Mouse (Mus musculus): ENCODE results near the gene Atp7a.
"Not testable (repeated sequence)": the region's sequence is repeated elsewhere in the genome, so short reads cannot be mapped to it uniquely, and the experiment has no call there.

Atp7a gene

DNA sequence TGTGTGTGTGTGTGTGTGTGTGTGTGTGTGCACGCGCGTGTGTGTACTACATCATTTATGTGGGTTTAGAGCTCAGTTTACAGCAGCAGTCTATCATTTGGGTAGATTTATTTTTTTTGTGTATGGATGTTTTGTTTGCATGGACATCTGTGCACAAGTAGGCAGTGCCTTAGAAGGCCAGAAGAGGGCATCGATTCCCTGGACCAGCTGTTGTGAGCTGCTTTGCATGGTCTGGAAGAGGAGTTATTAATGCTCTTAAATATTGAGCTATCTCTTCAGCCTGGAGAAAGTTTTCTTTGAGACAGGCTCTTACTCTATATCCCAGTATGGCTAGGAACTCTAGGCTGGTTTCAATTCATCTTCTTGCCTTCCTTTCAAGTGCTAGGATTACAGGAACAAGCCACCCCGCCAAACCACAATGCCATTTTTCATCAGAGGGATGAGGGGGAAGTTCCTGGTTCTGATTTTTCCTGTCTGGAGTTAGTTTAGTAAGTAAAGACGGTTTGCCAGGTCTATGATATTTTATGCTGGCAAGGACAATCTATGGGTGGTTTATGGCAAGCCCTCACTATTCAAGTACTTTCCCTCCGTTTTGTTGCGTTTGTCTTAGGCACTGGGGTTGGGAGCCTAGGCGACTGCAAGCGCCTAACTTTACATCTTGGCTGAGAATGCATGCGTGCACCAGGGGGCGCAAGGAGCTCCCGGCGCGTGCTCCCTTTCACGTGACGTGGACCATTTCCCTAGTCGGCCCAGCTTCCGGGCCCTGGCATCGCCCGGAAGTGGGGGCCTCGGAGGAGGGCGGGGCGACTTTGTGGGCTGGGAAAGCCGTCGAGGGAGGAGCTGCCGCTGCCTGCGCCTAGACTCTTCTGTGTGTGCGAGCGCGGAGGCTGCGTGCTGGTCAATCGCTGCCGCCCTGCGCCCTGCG lies at the start of gene Atp7a:
Gene Atp7a (plus strand): TSS at position 859 of the 925 bp plus-strand sequence.
- DNase-seq, result peak; percentile 99

DNA sequence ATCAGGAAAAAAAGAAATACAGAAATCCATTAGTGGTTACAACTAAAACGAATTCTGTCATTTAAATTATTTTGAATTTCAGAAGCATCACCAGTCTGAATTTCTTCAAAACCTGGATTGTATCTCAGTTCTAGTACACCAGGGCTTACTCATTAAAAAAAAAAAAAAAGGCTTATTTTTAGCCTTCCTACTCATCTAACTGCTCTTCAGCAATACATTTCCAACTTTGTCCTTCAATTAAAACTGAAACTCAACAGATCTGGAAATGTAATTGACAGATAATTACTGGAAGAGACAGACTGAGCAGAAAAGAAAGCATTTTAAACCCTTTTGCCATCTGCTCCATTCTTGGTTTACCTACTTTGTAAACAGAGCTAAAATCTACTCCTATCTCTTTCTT lies 25.5 kb upstream of the Atp7a start:
- no peak for DNase-seq

- DNase-seq, result no peak
These were observed 16.3 kb upstream of the Atp7a start for GRCm38 (mm10) chrX:106010762-106011161.

DNA sequence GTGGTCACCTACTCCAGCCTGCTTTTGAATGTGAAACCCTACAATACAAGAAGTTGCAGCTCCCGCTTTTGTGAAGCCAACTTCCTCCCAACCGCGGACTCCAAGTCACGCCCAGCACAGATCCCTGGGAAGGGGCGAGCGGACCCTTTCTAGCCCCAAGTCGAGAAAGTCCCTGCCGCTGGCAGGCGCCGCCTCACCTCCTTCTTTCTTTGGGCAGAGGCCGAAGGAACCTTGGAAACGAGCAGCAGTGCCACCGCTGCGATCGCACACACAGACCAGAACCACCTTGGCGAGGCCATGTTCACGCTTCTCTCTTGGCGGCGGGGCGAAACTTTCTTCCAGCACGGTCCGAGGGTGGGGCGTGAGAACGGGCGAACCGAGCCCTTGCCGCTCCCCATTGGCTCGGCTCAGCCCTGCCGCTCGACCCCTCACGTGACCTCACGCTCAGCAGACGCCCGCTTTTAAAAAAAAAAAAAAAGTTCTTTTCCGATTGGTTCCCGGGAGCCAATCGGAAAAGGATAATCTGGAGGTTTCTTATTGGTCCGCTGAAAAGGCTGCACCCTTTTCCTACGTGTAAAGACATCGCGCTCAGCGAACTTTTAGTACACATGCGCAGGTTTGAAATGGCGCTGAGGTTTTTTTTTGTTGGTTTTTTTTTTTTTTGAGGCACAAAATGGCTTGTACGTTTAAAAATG lies 15.5 kb upstream of the Atp7a start, which contains the start of gene Magt1:
Gene Magt1 (minus strand): TSS at position 442 of the 695 bp plus-strand sequence.
- DNase-seq, result peak; percentile 99

- DNase-seq, result peak; percentile 54
These were observed 14.5 kb upstream of the Atp7a start for GRCm38 (mm10) chrX:106012559-106012958.

- DNase-seq, result peak; percentile 82
These were observed 13.9 kb upstream of the Atp7a start for GRCm38 (mm10) chrX:106013217-106013616.

GRCm38 (mm10) chrX:106014741-106015377 lies 12.2 kb upstream of the Atp7a start:
- peak; percentile 40 for DNase-seq

DNA sequence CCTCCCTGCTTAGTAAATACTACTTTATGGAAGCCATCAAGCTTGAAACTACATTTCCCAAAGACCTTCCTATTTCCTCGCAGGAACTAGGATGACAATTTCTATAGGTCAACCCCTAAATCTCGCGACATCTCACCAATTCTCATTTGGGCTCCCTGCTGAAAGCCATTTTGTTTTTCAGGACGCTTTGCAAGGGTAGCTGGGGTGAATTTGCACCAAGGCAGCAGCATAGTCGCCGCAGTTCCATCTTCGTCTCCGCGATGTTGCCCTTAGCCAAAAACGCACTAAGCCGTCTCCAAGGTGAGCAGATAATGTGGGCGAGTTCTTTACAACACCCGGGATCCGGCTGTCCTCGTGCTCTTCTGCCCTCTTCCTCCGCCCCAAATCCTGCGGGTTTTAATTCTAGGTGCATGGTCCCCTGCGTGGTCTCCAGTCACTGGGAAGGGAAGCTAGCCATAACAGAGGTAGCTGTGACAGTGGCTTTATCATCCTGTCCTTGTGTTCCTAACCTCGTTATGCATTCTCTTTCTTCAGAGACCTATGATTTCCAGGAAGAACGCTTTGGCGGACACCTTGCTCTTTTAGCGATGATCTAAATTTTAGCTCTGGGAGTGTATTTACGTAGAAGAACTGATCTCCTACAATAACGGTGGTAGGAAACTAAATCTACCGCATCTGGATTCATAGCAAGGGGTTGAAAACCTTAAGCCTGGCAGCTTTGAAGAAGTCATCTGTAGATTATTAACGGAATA lies 11.3 kb upstream of the Atp7a start, which contains the start of gene Cox7b:
Gene Cox7b (plus strand): TSS at position 130 of the 752 bp plus-strand sequence.
- peak; percentile 97 for DNase-seq

- DNase-seq, result peak; percentile 18
These were observed 10.0 kb upstream of the Atp7a start for GRCm38 (mm10) chrX:106017102-106017501.

DNA sequence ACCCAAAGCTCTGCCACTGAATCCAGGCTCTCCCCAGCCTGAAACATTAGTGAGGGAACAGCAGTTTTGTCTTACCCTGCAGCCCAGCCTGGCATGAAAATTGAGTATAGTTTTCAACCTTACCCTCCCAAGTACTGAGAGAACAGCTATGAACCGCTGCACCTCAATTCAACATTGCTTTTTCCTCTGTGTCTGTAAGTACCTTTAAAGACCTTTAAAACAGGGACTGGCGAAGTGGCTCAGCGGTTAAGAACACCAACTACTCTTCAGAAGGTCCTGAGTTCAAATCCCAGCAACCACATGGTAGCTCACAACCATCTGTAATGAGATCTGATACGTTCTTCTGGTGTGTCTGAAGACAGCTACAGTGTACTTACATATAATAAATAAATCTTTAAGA lies 9.6 kb upstream of the Atp7a start:
- DNase-seq, result peak; percentile 35

DNA sequence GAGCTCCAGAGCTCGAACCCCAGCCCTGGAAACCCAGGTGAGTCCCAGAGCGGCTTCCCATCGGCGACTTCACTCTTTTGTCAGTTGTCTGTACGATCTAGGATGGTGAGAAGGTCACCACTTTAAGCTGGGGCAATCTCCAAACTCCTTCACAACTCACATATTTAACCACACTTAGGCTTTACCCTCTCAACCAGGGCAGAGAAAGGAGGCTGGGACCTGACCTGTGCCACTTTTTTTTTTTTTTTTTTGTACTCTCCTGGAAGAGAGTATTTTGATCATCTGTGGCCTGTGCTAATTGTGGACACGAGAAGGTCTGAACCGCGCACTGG lies 233 bp downstream of the Atp7a start:
- DNase-seq, result no peak

- no peak for DNase-seq
These were observed 3.1 kb downstream of the Atp7a start for GRCm38 (mm10) chrX:106030176-106030575.

- no peak for DNase-seq
These were observed 4.0 kb downstream of the Atp7a start for GRCm38 (mm10) chrX:106031124-106031523.

DNA sequence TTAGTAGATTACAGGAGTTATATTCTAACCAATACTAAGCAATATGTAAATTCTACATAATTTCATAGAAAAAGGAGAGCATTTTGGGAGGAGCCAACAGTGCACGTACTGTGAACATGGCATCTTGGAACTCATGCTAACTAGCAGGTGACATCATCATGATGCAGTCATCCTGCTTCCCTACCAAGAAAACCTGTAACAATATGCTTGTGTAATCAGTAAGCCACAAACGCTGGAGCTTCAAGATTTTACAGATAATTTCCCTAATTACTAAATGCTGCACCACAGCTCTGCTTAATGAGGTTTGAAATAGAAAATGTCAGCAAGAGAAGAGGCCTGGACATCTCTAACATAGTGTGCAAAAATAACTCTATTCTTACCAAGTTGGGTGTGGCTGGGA lies 8.7 kb downstream of the Atp7a start:
- DNase-seq, result no peak

DNA sequence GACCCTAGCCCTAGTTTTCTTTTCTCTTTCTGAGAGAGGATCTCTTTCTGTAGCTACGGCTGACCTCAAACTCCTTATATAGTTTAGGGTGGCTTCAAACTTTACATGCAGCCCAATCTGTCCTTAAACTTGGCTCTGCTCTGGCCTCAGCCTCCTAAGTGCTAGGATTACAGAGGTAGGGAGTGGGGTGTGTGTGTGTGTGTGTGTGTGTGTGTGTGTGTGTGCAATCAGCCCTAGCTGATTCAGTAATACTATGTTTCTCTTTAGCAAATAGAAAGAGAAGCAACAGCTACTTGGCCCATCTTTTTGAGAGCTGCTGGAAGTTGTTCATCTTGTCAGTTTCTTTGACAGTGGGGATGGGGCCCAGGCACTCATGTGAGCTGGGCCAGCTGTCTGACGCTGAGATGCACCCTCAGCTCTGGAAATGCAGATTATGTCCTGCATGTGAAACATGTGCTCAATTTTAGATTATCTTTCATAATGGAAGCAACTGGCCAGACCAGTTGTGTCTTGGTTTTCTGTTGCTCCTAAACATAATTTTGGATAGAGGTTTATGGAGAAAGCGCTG lies 10.2 kb downstream of the Atp7a start:
- DNase-seq, result no peak

DNA sequence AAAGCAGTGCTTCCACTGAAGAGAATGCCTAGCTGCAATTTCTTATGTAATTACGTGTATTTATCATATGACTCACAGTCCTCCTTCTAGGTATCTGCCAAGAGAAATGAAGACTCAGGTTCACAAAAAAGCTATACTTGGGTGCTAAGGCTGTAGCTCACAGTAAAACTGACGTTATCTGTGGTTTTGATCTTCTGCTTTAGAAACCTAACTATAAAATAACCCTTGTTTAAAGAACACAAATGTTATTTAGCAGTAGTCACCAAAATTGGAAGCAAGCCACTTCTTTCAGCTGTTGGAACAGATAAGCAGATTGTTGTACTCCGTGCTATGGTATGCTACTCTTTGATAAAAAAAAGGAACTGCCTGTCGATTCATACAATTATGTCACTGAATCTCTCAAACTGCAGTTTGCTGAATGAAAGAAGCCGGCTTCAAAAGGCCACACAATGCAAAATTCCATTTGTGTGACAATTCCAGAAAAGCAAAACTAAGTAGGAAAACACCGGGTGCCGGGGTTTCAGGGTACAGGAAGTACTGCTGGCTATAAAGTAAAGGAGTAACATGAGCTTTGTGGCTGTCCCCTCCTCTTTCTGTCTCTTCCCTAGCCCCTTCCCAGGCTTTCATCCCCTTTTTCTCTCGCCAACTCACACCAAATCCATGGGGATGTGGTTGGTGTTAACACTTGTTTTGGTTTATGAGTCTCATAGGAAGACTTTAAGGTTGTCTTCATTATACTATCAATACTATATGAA lies 17.0 kb downstream of the Atp7a start:
- peak; percentile 85 for DNase-seq

DNA sequence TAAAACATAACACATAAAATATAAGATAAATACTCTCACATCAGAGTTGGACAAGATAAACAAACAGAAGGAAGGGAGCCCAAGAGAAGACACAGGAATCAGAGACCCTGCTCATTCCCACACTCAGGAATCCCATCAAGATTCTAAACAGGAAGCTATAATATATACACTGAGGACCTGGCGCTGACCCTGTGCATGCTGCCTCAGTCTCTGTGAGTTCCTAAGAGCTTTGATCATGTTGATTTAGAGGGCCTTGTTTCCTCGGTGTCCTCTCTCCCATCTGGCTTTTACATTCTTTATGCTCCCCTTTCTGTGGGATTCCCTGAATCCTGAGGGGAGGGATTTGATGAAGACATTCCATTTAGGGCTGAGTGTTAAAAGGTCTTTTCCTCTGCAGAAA lies 18.4 kb downstream of the Atp7a start:
- DNase-seq, result no peak

DNA sequence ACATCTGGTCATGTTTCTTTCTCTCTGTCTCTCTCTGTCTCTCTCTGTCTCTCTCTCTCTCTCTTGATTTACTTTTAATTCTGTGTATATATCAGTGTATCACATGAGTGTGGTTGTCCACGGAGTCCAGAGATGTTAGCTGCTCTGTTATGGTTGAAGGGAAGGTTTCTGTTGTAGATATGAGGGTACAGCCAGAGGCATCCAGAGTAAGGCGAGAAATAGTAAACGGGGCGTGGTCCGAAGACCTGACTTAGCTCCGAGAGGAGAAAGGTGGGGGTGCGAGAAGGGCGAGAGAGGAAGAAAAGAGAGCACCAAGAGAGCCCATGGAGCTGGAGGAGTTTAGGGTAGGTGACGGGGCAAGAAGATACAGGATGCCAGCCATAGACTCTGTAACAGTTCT lies 18.9 kb downstream of the Atp7a start:
- no peak for DNase-seq

DNA sequence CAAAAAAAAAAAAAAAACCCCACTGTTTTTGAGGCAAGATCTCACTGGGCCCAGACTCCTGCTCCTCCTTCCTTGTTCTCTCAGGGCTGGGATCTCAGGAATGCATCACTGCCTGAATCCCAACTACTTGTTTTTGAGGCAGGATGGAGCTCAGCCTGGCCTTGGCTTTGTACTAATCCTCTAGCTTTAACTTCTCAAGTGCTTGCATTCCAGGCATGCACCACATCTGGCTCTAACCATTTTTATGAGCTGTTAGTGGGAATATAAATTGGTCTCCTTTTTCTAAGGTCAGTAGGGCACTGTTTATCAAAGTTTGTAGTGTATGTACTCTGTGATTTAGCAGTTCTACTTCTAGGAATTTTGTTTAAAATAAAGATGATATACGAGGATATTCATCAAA lies 21.1 kb downstream of the Atp7a start:
- DNase-seq, result no peak

DNA sequence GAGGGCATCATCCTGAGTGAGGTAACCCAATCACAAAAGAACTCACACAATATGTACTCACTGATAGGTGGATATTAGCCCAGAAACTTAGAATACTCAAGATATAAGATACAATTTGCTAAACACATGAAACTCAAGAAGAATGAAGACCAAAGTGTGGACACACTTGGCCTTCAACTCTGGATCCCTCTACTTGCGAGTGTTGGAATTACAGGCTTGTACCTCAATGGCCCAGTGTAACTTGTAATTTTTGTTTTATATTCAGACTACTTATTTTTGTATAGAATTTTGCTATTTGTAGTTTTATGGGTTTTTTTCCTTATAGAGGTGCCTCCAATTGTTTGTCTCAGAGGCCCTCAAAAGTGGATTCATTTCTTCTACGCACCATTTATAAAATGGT lies 50.8 kb downstream of the Atp7a start:
- not testable (repeated sequence) for DNase-seq

DNA sequence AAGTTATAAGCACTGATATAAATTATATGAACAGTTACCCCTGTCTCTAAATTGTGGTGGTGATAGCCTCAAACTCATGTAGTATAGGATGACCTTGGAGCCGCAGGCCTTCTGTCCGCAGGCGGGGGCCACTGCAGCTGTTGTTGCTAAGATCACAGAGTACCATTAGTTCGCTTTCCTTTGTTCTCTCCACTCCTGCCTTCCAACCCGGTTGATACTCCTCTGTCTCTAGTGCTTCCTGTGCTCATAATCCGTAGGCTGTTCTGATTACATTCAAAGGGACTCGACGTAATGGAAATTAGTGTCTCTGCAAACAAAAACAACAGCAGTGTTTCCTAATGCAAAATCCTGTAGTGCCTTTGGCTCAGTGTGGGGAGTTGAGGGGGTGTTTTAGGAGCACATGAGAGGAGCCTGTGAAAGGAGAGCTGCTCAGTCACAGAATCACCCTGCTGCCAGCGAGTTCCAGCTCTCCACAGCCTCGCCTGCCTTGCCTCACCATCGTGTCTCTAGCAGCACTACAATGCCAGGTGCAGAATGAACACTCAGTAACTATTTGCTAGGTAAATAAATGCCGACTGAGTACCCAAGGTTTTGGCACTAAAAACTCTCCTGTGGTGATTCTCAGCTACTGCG lies 53.9 kb downstream of the Atp7a start:
- peak; percentile 88 for DNase-seq

Data from heart, adult 11 months (tissue).